Mouse (Mus musculus): ENCODE data around the gene Plaur. TPM values are rescaled to one million over a fixed set of nuclear protein-coding genes. Genes with fewer than 3 reads are reported as not detected.
A peak's percentile ranks its signal among the peaks of the same experiment; 100 is the strongest.
"Not testable (repeated sequence)": the region's sequence is repeated elsewhere in the genome, so short reads cannot be mapped to it uniquely, and the experiment has no call there.

Plaur gene
- total RNA-seq, 2 experiments from 2014 or later = 2.1 to 2.2 TPM

- no peak for DNase-seq (ENCODE audit: low spot score)
Measured at GRCm38 (mm10) chr7:24474811-24475506, 12.7 kb downstream of the Plaur start.

DNA sequence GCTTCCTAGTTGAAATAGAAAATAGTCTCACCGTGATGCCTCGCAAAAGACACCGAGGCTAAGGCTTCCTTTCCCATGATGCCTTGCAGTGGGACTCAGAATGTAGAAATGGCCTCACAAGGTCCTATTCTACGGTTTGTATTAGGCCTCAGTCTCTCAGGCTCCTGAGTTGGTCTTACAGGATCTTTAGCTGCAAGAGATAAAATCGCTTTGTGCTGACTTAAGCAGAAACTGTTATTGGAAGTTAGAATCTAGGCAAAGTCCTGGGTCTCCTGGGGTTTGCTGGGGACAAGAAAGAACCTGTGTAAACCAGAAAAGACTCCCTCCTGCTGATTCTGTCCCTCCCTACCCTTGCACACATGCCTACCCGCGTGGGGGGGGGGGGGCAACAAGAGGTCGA, 14.1 kb downstream of the Plaur start:
- intact Hi-C loops (cut with DNase I) = loop anchor here (5.0 to 10.0 kb wide), 2 partner anchors 71 to 178 kb away; partner anchors contain the start of genes Pinlyp and Xrcc1
- no peak for DNase-seq (ENCODE audit: low spot score)

More at GRCm38 (mm10) chr7:24474811-24475506, 12.7 kb downstream of the Plaur start:
- intact Hi-C loops (cut with DNase I) = loop anchor here (5.0 to 10.0 kb wide), 2 partner anchors 72 to 180 kb away; partner anchors contain the start of genes Pinlyp and Xrcc1

DNA sequence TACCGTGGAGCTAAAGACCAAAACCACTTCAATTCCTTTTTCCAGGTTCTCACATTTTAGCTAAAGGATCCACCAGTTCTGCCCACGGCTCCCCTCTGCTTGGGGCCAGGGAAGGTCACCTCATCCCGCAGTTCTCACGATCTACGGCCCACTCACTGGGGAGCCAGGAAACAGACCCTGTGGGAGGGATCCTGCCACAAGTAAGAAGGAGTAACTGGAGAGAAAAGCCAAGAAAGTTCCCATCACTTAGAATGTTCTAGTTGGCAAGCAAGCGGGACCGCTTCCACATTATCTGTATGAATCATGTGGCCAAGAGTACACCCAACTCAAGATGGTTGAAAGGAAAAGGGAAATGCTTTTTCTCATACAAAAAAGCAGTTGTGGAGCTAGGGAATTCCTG, 14.6 kb downstream of the Plaur start:
- intact Hi-C loops (cut with DNase I) = loop anchor here (5.0 to 10.0 kb wide), 2 partner anchors 70 to 178 kb away; partner anchors contain the start of genes Pinlyp and Xrcc1
- no peak for DNase-seq (ENCODE audit: low spot score)

GRCm38 (mm10) chr7:24478911-24479310, 16.6 kb downstream of the Plaur start:
- intact Hi-C loops (cut with DNase I) = loop anchor here (5.0 to 10.0 kb wide), 2 partner anchors 68 to 176 kb away; partner anchors contain the start of genes Pinlyp and Xrcc1
- DNase-seq (ENCODE audit: low spot score) = no peak

DNA sequence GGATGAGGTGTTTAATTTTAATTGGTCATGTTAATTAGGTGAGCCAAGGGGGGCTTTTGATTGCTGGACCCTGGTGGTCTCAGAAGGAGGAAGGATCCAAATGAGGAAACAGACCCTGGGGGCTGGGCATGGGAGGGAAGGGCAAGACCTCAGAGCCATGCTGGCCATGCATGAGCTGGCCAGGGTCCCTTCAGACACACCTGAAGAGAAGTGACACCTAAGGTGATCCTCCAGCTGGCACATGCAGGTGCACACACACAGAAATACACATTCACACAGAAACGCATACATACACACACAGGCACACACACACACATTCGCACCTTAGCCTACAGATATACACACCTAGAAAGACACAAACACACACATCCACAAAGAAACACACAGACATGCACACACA, 17.4 kb downstream of the Plaur start:
- DNase-seq (ENCODE audit: low spot score) = no peak
- intact Hi-C loops (cut with DNase I) = loop anchor here (5.0 to 10.0 kb wide), 2 partner anchors 68 to 175 kb away; partner anchors contain the start of genes Pinlyp and Xrcc1

DNA sequence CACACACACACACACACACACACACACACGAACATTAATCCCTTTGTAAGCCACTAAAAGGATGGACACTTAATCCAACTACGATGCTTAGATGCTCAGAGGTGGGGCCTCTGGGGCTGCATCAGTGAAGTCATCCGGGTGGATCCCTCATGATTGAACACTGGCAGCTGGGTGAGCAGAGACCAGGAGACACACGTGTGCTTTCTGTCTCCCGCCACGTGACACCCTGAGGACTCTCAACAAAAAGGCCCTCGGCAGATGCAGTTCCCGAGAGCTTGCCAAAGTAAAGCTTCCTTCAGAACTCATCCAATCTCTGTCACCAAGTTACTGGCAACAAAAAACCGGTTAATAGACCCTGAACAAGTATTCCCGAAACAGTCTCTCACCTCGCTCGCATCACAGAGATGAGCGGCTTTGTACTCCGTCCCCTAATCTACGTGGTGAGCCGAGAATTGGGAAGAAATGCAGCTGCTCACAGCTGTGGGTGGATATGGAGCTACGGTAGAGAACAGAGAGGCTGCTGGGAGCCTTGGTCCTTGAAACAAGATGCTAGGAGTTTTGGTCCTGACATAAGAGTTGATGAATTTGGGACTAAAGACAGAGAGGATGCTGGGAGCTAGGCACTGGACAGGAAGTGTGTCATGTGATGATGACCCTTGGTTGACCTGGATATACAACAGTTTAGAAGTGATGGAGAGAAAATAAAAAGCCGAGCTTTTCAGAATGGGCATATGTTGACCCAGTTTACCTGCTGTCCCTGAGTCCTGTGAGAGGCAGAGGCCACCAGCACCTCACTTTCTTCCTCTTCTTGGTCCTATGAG, 18.0 kb downstream of the Plaur start:
- intact Hi-C loops (cut with DNase I) = no loop called here
- peak; percentile 26 for DNase-seq (ENCODE audit: low spot score)

DNA sequence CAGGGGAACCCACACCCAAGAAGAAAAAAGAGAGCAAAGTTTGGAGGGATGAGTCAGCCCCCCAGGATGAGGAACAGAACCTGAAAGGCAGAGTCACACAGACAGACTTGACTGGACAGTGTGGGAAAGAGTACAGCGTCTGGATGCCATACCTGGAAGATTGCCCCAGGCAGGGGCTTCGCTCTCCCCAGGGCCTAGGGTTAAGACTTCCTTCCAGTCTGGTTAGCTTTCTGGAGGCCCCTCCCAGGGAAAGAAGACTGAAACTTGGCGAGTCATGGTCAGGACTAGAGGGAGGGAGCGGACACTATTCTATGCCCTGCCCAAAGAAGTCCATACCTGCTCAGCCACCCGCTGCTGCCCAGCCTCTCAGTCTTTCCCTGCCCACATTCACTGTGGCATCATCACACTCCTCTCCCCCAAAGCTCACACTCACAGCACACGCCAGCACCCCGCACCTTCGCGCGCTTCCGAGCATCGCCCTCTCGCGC, 18.7 kb downstream of the Plaur start:
- no peak for DNase-seq (ENCODE audit: low spot score)
- intact Hi-C loops (cut with DNase I) = no loop called here

DNA sequence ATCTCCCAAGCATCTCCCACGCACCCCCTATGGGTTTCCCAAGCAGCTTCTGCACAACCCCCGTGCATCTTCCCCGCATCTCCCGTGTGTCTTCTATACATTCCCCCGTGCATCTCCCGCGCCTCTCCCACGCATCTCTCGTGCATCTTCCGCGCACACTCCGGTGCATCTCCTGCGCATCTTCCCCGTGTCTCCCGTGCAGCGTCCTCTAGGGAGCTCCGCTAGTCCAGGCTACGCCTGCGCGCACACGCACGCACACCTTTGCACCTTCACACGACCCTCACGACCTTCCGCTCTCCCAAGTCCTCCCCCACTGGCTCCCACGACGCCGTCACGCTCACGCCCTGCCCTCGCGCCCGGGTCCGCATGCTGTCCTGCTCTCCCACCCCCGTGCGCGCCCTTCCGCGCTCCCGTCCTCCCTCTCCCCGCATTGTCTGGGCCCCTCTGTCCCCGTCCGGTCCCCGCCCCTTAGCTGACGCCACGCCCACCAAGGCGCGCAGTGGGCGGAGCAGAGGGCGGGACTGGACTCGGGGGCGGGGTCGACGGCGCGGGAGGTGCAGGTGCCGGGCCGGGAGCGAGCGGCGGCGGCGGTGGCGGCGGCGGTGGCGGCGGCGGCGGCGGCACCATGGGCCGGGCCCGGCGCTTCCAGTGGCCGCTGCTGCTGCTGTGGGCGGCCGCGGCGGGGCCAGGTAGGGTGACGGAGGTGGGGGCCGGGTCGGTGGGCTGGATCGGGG, 19.4 kb downstream of the Plaur start, which contains the start of gene Cadm4:
Cadm4 (plus strand) TSS at position 550 of the 734 bp plus-strand sequence.
- intact Hi-C loops (cut with DNase I) = no loop called here

DNA sequence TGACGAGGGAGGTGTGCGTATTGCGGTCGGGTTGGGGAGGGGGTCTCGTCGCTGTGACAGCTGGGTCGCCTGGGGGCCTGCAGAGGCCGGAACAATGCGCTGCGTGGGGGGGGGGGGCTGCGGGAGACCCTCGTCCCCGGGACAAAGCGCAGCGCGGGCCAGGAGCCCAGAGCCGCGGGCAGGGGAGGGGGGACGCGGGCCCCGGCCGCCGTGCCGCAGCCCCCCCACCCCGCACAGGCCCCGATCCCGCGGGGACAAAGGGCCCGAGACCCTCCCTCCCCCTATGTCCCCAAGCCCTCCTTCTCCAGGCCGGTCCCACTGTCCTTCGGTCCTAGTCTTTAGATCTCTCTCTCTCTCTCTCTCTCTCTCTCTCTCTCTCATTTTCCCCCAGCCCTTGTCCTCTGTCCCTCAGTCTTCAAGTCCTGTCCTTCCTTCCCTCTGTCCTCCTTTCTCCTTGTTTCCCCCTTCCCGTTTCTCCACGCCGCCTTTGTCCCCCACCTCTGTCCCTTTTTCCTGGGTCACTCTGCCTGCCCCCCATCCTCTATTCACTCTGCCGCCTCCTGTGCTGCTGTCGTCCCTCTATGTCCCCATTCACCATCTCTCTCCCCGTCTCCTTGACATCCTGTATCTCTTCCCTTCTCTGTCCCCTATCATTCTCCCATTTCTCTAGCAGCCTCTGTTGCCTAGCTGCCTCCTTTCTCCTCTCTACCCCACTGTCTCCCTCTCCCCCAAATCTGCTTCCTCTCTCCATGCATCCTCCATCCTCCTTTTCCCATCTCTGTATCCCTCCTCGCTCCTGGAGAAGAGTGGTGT, 20.1 kb downstream of the Plaur start:
- intact Hi-C loops (cut with DNase I) = no loop called here
- no peak for DNase-seq (ENCODE audit: low spot score)

More for the DNA sequence above, 19.4 kb downstream of the Plaur start, which contains the start of gene Cadm4:
- DNase-seq (ENCODE audit: low spot score) = peak; percentile 49

DNA sequence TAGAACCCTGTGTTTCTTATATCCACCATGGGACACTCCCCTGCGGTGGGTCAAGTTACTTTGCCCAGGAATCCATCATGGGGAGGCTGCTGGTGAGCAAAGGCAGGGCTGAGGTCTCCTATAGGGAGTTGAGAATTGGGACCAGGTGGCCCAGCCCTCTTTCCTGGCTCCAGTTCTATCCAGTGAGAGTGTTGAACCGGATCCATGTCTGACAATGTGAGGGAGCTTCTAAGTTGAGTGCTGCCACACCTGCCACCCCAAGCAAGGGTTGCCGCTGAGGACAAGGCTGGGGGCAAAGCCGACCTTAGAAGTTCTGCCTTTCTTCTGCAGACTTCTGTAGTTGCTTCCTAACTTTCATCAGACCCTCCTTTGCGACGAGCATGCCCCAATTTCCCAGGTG, 21.0 kb downstream of the Plaur start:
- intact Hi-C loops (cut with DNase I); DNase-seq (ENCODE audit: low spot score): not testable (repeated sequence)

DNA sequence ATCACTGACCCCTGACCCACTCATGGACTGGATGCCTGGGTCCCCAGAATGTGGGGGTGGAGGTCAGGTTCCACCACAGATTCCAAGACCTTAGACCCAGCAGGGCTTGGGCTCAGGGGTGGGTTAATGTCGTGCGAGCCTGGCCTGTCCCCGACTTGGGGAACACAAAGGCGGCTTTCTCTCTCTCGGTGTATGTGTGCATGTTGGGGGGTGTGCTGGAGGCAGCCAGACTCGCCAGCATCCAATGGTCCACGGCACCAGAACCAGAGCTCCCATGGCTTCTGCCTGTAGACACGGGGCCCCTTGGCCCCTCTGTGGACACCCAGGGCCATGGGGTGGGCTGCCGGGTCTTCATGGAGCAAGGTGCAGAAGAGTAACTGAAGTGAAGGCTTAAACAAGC, 23.2 kb downstream of the Plaur start:
- intact Hi-C loops (cut with DNase I) = no loop called here
- no peak for DNase-seq (ENCODE audit: low spot score)

- intact Hi-C loops (cut with DNase I) = no loop called here
- DNase-seq (ENCODE audit: low spot score) = no peak
Measured at GRCm38 (mm10) chr7:24486654-24487130, 24.4 kb downstream of the Plaur start.

DNA sequence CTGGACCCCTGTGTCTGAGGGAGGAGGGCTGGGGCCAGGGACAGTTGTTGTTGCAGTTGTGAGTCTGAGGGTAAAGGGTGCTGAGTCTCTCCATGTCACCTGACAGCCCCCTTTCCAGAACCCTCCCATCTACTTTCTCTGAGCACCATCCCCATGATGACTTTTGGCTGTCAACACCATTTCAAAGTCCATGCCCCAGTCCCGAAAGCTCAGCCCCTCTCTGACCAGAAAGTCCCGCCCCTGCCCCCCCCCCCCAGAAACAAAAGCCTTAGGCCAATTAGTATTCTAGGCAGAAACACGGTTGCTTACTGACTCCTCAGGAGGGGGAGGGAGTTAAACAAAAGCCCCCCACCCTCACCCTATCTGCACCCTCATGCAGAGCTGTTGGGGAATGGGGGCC, 25.1 kb downstream of the Plaur start:
- intact Hi-C loops (cut with DNase I) = no loop called here
- no peak for DNase-seq (ENCODE audit: low spot score)

GRCm38 (mm10) chr7:24488303-24488702, 26.0 kb downstream of the Plaur start:
- intact Hi-C loops (cut with DNase I) = no loop called here
- DNase-seq (ENCODE audit: low spot score) = no peak

- no peak for DNase-seq (ENCODE audit: low spot score)
- intact Hi-C loops (cut with DNase I) = no loop called here
Measured at GRCm38 (mm10) chr7:24499856-24500577, 37.7 kb downstream of the Plaur start.

GRCm38 (mm10) chr7:24500929-24501328, 38.6 kb downstream of the Plaur start:
- no peak for DNase-seq (ENCODE audit: low spot score)

DNA sequence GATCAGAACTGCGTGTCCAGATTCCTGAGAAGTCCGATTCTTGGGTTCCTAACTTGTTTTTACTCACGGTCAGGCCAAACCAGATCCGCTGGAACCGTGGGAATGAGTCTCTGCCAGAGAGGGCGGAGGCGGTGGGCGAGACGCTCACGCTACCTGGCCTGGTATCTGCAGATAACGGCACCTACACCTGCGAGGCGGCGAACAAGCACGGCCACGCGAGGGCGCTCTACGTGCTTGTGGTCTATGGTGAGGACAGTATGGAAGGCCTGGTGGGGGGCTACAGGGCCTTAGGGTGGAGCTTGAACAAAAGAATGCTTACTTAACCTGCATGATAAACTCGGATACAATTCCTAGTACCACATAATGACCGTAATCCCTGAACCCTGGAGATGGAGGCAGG, 39.2 kb downstream of the Plaur start:
- DNase-seq (ENCODE audit: low spot score) = no peak

More at GRCm38 (mm10) chr7:24500929-24501328, 38.6 kb downstream of the Plaur start:
- intact Hi-C loops (cut with DNase I) = no loop called here

GRCm38 (mm10) chr7:24504004-24504403, 41.7 kb downstream of the Plaur start:
- intact Hi-C loops (cut with DNase I) = no loop called here
- no peak for DNase-seq (ENCODE audit: low spot score)

More for the DNA sequence above, 39.2 kb downstream of the Plaur start:
- intact Hi-C loops (cut with DNase I) = no loop called here
